Mouse (Mus musculus) neural tube, embryonic 10.5 days (tissue): ENCODE measurements around the gene Meis1.
A peak's percentile ranks its signal among the peaks of the same experiment; 100 is the strongest.

Experiments
- DNase-seq: peaks from one replicate; pipeline ENCODE4 v3.0.0-alpha.2; 2017; ENCODE audit warnings: low spot score; ENCODE audit errors: extremely low spot score

The Meis1 gene

GRCm38 (mm10) chr11:19018489-19019203, at the start of gene Meis1:
Gene Meis1 (minus strand): TSS chr11:19018985.
- peak; percentile 92 for DNase-seq

GRCm38 (mm10) chr11:19067334-19067733, 48.5 kb upstream of the Meis1 start:
- DNase-seq: no peak

DNA sequence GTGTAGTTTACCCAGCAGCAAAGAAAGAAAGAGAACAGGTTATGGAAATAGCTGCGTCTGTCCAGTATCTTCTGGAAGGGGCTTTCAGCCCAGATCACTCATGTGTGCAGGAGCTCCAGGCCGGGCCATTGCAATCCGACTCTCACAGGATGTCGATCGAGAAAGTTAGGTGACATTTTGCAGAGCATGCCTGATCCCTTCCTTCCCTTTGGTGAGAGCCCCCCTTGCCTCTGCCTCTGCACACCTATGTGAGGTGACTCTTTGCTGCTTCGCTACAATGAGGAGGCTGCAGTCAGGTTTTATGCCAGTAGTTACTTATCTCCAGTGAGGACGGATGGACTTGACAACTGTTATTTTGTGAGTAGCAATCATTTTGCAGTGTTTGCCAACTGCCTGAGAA, 30.5 kb upstream of the Meis1 start:
- no peak for DNase-seq

DNA sequence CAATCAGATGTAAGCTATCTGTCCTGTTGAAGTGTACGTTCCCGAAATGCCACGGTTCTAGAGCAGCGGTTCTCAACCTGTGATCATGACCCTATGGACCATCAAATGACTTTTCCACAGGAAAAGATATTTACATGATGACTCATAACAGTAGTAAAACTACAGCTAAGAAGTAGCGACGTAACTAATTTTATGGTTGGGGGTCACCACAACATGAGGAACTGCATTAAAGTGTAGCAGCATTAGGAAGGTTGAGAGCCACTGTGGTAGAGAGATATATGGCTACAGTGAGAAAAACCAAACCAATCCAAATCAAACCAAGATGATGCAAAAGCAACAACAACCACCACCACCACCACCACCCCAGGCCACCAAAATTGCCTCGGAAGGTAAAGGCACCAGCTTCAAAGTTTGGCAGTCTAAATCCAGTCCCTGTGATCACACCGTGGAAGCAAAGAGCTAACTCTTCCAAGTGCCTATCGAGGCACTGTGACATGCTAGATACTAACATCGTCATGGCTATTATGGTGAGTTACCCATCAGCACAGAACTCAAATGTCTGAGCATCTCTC, 17.9 kb upstream of the Meis1 start:
- DNase-seq: no peak

DNA sequence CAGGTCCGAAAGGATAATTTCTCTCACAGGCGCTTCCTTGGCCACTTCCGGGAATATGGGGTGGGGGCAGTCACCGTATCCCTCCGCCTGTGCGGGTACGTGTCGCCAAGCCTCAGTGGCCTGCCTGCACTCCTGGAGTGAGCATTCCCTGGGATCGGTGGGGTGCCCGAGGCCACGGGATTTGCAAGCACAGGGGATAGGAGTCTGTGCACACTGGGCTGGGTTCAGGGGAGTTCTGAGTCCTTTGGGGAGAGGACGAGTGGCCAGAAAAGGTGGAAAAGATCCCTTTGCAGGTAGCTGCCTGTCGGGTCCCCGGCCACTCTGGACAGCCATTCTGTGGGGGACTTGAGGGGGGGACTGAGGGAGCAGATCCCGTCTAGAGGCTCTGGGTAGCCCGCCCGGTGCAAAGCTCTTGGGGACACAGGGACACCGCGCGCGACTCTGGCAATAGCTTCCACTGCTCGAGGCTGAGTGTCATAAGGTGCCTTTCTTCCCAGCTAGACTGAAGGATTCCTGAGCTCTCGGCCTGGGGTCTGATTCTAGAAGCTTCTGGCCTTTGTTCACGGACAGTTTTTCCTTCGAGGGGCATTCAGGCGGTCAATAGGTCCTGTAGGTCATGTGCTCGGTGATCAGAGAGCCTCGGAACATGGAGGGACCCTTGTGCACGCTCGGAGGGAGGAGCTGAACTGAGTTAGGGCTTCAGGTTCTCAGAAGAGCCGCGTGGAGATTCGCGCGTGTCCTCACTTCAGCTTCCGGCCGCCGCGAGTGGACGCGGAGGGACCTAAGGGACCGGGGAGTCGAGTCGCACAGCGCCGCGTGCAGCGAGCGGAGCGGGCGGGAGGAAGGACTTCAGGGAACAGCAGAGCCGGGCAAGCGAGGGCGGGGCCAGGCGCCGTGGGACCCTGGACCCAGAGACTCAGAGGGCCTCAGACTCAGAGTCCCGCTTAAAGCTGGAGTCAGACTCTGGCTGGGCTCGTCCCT, 8.1 kb upstream of the Meis1 start:
- DNase-seq: peak; percentile 83

GRCm38 (mm10) chr11:19025976-19026520, 7.3 kb upstream of the Meis1 start:
- DNase-seq: no peak

DNA sequence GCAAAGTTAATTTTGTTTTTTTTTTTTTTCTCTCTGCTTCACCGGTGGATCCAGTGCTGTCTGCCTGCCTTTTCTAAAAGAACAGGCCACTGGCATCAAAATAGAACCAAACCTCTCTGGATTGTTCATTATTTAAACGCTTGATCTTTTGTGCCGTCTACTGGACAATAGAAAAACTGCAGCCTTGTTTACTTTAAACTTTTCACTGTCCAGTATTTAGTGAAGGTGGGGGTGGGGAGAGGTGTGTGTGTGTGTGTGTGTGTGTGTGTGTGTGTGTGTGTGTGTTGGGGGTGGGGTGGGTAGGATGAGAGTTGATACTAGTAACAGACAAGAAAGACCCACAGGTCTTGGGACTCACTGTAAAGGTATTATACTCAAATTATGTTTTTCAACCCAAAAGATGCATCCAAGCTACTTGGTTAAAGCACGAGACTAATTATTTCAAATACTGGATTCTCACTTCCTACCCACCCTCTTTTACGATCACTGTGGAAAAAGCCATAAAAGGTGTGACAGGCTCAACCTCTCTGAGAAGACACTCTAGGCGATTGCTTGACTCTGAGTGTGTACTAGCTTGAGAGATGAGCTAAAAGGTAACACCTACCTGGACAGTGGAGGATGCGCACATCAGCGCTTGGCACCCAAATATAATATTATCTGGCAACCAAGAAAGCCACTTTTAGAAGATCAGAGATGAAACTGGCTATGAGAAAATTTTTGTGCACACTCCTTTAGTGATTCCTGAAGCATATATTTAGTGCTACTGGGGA, 5.9 kb upstream of the Meis1 start:
- no peak for DNase-seq

DNA sequence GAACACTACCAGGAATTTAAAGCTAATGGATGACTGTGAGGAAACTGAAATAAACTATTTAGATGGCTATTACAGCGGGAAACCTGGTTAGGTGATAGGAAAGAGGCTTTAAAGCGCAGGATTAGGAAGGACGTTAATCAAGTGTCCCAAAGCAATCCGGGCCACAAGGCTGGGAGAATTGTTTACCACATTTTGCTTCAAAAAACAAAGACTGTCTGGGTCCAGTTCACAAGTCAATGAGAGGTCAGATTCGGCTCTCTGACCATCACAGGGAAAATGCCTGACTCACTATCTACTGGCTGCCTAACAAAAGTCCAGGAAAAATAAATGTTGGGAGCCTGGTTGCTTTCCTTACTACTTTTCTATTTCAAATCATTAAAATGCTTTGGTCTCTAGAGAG, 4.6 kb upstream of the Meis1 start:
- peak; percentile 22 for DNase-seq

GRCm38 (mm10) chr11:19022576-19022975, 3.8 kb upstream of the Meis1 start:
- peak; percentile 34 for DNase-seq

DNA sequence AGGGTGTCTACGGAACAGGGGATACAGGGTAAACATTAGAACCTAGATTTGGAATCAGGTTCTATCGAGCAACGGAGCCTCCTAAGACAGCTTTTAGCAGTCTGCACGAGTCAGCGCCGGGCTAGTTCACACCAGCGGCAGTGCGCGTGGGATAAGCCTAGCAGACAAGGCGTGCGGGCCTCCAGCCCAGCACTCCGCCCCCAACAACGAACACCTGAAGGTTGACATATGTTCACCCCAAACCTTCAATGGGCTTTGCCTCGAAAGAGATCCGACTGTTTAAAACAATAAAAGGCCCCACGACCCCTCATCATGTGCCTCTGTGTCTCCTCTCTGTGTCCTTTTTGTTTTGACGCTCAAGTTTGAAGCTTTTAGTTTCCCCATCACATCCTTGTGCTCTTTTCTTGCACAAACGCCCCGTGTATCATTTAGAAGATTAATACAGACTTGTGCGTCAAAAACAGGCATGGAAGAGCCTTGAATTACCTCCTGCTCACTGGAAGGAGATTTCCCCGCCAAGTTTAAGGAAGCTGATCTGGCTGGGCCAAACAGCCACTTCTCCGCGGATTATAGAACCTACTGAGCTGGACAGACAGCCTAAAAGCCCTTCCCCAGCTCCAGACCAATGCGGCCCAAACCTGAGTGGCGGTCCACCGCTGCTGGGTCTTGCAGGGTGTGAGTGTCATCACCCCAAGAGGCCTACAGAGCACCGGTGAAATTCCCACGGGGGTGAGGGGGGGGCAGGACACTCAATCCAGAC, 2.3 kb upstream of the Meis1 start:
- peak; percentile 66 for DNase-seq

DNA sequence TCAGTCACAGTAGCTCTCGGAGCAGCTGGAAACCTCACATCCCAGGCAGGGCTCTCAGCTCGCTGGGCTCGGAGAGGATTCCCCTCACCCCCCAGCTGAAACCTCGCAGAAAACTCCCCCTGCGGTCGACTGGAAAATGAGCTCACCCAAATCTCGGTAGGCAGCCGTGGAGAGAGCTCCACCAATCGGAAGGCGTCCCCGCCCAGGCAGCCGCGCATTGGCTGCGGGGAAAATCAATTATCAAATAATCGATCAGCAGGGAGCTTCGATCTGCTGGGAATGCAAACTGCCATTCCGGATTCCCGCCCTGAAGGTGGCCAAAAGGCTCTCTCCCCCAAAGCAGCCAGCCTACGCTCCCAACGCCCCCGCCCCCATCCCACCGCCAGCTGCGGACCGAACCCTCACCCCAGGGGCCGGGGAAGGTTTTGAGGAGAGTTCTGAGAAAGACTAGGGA, 1.6 kb upstream of the Meis1 start:
- DNase-seq: peak; percentile 93

- DNase-seq: peak; percentile 72
Measured at GRCm38 (mm10) chr11:19019204-19020171, 703 bp upstream of the Meis1 start.

DNA sequence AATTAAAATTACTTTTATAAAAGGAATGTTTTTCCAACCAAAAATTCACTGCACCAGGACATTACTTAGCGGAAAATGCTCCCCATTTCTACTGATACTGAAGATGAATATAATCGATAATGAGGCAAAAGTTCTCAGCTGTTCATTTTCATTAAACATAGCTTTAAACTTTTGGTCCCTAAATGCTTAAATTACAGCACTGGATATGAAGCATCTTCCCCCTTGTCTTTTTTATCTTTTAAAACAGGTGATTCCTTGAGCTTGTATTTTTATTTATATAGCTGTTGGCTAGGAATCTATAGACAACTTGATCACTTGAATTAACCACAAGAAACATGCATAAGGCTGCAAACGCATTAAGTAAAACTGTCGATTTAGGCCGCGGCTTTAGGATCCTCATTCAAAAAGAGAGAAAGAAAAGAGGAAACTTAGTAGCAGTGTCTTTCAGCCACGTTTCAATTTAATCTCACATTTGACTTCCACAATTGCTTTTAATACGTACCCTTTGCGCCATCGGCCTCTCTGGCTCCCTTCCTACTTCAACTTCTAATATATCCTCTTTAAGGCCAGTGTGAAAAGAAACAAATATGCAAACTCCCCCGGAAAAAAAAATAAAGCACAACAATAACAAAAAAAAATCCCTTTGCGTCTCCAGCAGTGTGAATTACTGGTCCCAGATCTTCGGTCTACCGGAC, 919 bp downstream of the Meis1 start:
- DNase-seq: peak; percentile 25

- no peak for DNase-seq
Measured at GRCm38 (mm10) chr11:19017262-19017661, 1.5 kb downstream of the Meis1 start.

DNA sequence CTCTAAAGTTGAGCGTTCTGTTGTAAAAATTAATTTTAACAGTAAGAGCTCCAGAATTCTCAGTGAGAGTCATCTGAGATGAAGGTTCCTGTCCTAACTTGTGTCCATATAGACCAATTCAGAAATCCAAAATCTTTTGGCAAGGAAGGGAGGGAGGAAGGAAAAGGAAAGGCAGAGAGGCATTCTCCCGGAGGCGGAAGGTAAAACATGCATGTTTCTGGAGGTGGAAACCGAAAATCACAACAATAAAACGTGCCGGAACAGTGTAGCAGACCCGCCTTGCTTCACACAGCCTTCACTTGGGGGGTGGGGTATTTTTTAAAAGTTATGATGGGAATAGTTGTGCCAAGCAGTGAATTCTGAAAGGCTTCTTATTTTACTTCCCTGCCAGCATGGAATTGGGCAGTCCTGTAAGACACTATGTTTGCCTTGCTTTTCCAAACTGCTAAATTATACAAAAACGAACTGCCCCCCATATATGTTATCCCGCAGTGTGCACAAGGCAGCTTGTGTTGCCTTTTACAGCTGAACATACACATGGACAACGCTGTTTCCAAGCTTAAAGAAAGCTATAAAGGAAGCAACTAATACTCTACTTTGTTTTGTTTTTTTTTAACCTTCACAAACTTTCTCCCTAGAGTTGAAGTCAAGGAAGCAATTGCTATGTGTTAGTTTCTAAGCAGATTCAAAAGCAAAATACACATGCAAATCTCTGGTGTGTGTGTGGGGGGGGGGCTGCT, 2.1 kb downstream of the Meis1 start:
- DNase-seq: peak; percentile 55

- DNase-seq: peak; percentile 74
Measured at GRCm38 (mm10) chr11:19015731-19016461, 2.9 kb downstream of the Meis1 start.

DNA sequence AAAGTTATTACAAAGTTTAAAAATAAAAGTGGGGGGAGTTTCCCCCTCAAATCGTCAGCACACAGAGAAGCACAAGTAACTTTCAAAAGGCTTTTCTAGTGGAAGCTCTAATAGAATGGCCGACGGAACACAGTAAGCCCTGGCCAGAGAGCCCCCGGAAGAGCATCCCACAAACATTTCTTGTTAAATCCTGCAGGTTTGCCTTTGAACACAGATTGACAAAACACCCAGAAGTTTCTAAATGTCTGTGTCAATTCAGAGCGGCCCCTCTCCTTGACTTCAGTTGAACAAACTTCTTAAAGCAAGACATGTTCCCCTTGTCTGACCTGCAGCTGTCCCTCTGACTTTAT, 3.4 kb downstream of the Meis1 start:
- DNase-seq: no peak
